Mouse (Mus musculus): ENCODE measurements around the gene Ovol3.

The Ovol3 gene

DNA sequence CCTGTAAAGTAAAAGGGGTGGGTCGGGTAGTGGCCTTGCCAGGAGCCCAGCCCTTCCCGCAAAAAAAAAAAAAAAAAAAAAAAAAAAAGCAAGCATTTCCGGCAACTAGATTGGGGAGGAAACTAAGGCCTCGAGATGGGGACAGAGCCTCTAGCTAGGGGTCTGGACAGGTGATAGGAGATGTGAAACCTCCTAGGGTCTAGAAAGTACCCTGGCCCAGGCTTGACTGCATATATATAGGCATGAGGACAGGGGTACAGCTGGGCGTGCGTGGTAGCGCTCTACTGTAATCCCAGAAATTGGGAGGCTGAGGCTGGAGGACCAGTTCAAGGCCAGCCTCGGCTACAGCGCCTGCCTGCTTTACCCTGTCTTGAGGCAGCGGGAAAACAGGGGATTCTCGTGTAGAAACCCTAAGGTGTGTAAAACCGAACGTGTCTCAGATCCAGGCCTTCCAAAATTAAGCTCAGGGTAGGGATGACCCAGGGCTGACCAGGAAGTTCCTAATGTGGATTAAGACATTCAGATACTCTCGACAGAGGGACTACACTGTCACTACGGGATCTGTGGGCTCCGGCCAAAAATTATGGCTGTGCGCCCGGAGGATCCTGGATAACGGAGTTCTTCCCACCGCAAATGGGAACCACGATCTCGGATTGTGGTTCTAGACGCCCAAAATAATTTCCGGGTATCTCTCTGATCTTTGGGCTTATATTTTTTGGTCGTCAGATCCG lies 41.3 kb downstream of the Ovol3 start:
- DNase-seq (ENCODE audit: low read depth, low spot score), result peak; percentile 68

DNA sequence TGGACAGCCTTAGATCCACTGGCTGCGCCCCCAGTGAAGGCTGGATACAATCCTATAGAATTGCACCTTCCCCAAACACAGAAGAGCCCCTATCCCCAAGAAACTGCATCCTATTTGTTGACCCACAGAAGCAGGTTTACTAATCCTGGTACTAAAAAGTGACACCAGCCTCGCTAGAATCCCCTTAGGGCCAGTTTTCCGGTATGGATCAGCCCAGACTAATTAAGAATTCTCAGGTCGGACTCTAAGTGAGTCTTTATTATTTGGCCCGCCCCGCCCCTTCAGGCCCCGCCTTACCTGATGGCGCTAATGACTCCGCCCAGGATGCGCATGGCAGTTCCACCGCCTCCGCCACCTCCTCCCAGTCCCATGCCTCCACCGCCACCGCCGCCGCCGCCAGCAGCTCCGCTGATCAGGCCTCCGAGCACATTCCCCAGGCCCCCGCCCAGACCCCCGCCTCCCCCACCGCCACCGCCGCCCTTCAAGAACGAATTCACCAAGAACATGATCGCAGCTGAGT lies 41.9 kb downstream of the Ovol3 start:
- peak; percentile 91 for DNase-seq (ENCODE audit: low read depth, low spot score)

DNA sequence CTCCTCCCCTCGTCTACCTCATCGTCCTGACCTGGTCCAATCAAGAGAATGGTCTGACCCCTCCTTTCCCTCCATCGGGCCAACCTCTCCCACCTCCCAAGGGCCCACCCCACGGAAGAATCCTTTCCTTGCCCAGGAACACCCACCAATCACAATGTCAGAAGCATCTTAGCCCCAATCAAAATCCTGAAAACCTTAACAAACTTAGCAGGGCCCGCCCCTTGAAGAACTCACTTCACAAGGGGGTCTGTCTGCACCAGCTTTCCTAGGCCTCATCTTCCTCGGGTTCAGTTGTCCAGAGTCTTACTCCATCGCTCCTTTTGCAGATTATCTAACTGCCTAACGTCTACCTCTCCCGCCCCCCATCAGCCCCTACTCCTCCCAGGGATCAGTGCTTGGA lies 42.5 kb downstream of the Ovol3 start:
- DNase-seq (ENCODE audit: low read depth, low spot score), result no peak

DNA sequence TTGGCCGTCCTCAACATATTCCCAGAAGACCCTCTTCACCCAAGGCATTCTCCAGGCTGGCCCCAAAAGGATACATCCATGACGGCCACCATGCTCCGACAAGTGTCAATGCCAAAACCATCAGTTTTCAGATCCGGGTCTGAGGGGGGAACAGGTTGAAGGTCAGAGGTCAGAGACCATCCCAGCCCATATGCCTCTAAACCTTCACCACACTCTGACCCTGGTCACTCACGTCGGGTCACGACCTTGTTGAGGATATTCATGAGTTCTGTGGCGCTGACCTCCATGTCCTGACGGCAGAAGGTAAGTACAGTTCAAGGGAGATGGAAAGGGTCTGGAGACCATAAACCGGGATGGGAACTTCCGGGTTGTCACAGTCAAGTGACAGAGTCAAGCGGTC lies 43.4 kb downstream of the Ovol3 start:
- no peak for DNase-seq (ENCODE audit: low read depth, low spot score)

DNA sequence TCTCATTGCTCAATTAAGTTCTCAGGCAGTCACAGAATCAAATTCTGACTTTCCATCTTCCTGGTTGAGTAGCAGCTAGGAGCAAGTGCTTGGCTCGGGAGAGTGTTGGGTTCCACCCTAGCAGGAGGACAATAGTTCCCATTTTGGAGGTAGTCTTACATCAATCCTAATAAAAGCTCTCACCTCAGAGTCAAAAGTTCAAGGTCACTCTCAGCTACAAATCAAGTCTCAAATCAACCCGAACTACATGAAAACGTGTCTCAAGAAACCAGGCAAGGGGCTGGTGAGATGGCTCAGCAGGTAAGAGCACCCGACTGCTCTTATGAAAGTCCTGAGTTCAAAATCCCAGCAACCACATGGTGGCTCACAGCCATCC lies 46.4 kb downstream of the Ovol3 start:
- DNase-seq (ENCODE audit: low read depth, low spot score), result no peak

DNA sequence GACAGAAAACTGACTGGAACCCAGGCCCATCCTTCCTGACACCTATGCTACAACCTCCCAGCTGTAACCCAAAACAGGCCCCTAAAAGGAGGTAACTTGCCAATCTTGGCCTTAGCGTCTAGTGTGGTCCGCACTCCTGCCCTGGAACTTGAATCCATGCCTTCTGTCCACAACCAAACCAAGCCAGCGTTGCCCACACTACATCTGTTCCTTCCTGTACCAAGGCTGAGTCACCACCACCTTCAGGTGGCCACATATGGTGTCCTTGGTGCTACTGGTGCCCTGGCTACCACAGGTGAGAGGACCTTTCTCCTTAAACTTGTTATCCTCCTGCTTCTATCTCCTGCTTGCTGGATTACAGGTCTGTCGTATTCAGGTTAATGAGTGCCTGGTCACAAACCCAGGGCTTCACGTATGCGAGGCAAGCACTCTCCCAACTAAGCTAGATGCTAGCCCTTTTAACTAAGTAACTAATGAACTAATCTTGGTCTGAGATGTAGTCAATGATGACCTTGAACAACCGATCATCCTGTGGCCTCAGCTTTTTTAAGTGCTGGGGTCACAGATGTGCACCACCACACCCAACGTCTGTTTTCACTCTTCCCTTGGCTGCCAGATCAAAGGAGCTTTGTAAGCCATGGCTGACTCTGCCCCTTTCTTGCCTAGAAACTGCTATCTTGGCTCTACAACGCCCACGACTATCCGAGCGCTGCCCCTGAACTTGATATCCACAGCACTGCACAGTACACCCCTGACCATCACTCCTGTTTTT lies 47.0 kb downstream of the Ovol3 start:
- DNase-seq (ENCODE audit: low read depth, low spot score), result peak; percentile 81

DNA sequence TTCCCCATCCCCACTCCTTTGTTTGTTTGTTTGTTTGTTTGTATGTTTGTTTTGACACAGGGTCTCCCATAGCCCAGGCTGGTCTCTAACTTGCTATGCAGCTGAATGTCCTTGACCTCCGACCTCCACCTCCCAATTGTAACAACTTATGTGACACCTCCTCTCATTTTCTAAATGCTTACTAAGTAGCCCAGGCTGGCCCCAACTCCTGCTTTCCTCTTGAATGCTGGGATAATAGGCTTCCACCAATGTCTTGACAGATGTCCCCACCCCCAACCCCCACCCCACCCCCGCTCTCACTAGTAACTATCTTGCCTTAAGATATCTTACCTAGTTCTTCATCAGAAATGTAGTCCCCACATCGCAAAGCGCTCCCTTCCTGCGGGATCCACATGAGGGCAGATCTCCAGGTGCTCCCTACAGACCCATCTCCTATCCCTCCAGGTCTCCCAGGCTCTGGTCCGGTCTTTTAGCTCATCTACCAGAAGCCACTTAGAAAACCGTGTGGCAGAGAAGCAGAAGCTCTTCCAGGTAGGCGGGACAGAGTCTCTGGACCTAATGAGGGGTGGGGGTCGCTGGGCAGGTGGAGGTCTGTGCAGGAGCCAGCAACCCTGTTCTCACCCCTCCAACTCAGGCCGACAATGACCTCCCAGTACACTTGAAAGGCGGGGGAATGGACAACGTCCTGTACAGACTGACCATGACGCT lies 50.7 kb downstream of the Ovol3 start:
- DNase-seq (ENCODE audit: low read depth, low spot score), result no peak

DNA sequence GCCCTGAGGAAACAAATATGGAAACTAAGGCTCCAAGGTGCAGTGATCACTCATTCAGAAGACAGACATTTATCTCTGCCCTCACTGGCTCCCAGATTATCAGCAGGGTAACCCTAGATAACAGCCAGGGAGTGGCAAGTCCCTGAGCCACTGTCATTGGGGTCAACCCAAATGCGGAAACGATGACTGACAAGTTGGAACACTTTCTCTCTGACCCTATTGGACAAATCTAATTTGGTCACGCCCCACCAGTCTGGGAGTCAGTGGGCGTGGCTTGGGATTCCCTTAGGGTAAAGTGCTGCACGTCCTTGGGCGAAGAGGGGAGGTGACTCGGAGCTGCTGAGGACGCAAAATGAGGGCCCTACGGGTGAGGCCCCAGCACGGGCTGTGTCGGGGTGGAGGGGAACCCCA lies 51.6 kb downstream of the Ovol3 start, which contains the start of gene Cox7a1:
Gene Cox7a1 (plus strand): TSS at position 266 of the 411 bp plus-strand sequence.
- DNase-seq (ENCODE audit: low read depth, low spot score), result peak; percentile 83
